Mouse (Mus musculus): ENCODE data around the gene Zfp771.

DNA sequence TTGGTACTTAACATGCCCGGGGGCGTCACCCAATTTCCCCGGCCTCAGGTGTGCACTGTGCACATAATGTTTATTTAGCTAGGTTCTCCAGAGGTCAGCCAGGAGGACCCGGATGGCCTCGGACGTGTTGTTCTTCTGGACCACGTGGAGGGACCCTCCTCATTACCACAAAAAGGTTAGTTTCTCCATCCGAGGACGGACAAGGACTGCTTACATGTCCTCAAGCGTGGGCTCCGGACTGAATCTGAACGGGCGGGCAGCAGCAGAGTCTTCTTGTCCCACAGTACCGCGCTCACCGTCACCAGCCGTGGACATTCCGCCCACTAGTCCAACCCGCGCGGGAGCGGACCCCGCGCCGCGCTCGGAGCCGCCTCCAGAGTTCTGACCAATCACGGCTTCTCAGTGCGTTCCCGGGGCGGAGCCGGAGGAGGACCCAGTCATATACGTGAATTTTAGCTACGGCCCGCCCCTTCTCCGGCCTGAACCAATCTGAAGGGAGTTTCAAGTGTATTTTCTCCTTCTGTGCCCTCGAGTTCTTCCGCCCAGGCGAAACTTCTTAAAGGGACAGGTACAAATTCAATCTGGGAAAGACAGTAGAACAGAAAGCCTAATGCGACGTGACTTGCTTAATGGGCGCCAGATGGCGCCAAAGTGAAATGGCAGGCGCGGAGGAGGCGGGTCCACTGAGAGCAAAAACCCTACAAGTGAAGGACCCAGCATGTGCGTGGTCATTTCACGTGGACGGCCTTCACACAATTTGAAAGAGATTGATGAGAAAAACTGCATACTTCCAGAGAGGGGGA is 16.4 kb downstream of the Zfp771 start, which contains the start of gene Dctpp1:
- TF ChIP-seq CTCF (IDR thresholded peaks at IDR 0.05; ENCODE audit: control insufficient read depth, insufficient read depth, low read length) = peak; percentile 92
- TF ChIP-seq POLR2A (IDR thresholded peaks at IDR 0.05; ENCODE audit: borderline replicate concordance, control insufficient read depth, low read depth, low read length) = peak; percentile 90
